Mouse (Mus musculus) ovary, postnatal 14 days (tissue): ENCODE data around the gene Kir3dl1.
"Not testable (repeated sequence)": the region's sequence is repeated elsewhere in the genome, so short reads cannot be mapped to it uniquely, and the experiment has no call there.

Experiments used
- DNase-seq: peaks from one replicate; pipeline ENCODE4 v3.0.0; 2022; ENCODE audit warnings: low spot score

Kir3dl1 gene

DNA sequence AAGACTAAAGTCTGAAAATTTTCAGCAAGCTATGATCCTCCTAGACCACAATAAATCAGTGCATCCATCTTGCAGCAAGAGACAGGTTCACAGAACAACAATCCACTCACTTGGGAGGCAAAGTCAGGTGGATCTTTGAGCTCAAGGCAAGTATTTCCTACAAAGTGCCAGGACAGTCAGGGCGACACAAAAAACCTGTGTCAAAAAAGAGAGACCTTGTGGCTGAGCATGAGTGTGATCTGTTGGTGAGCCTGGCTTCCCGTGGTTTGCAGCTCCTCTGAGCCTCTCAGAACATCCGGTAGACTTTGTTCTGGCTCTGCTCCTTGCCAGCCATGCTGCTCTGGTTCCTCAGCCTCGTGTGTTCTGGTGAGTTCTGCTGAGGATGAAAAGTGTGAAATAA lies at the start of gene Kir3dl1:
TSS of gene Kir3dl1 (plus strand) at position 301 of the 400 bp plus-strand sequence.
- not testable (repeated sequence) for DNase-seq

DNA sequence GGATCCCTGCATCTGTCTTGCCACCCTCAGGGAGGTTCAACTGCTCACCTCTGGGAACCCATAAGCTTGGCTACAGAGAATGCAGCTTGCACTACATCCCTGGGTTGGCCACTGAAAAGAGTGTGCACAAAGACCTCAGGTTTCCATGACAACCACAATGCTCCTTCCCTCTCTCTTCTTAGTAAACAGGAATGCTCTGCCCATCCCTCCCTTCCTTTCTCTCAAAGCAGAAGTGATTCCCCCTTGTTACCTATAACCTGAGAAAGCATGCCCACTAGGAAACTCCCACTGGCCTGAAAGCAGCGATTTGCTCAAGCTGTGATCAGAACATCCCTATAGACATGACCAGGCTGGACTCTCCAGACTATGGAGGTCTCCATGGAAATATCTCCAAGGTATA lies 26.2 kb downstream of the Kir3dl1 start, which contains the start of gene Kir3dl2:
TSS of gene Kir3dl2 (minus strand) at position 101 of the 400 bp plus-strand sequence.
- DNase-seq: not testable (repeated sequence)

DNA sequence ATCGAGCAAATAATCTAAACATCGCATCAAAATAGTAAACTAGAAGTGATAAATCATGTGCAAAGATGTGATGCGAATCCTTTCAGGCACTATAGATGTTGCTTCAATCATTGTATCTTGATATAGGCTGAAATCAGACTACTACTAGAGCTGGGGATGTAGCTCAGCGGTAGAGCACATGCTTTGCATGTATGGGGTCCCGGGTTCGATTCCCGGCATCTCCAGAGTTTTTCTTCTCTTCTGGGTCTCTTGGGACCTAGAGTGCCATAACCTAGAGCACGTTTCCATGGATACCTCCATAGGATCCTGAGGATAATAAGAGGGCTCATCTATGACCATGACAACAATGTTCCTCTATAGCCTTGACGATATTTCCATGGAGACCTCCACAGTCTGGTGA lies 51.3 kb downstream of the Kir3dl1 start:
- DNase-seq: not testable (repeated sequence)
